Mouse (Mus musculus) testis, adult 2 months (tissue): Measurements from ENCODE around the gene Slc18b1.

Source experiments
- CTCF ChIP-seq: fragments of 200-500 bp; IDR thresholded peaks from 2 replicates; pipeline ENCODE4 v1.5.1; 2012; ENCODE audit warnings: low read depth, mild to moderate bottlenecking, inconsistent platforms, low read length, moderate library complexity; ENCODE audit not compliant: control insufficient read depth, insufficient read depth, insufficient replicate concordance
- POLR2A ChIP-seq: fragments of 200-500 bp; IDR thresholded peaks from 2 replicates; pipeline ENCODE4 v1.6.1; 2012; ENCODE audit warnings: low read depth, mild to moderate bottlenecking, inconsistent platforms, low read length, moderate library complexity; ENCODE audit not compliant: control insufficient read depth

GRCm38 (mm10) chr10:23836003-23836964 lies 39.5 kb downstream of the Slc18b1 start:
- TF ChIP-seq CTCF (no peak), POLR2A (no peak)
